Mouse (Mus musculus) E14TG2a.4 (cell line): ENCODE results near the gene Lgals3.

Source experiments
- H3K27me3 ChIP-seq: 2 replicates; pipeline ENCODE4 v1.6.1; 2014; ENCODE audit warnings: low read length, control low read depth; ENCODE audit not compliant: insufficient read depth
- H3K36me3 ChIP-seq: 2 replicates; pipeline ENCODE4 v1.6.1; 2014; ENCODE audit warnings: low read length, control low read depth; ENCODE audit not compliant: insufficient read depth
- H3K4me1 ChIP-seq: replicated peaks from 2 replicates; pipeline ENCODE4 v1.6.1; 2014; ENCODE audit warnings: low read depth, low read length, control low read depth
- H3K4me3 ChIP-seq: replicated peaks from 2 replicates; pipeline ENCODE4 v1.5.1; 2014; ENCODE audit warnings: mild to moderate bottlenecking, low read length
- H3K9me3 ChIP-seq: 2 replicates; pipeline ENCODE4 v1.6.1; 2014; ENCODE audit warnings: low read length, control low read depth
- CTCF ChIP-seq: conservative IDR thresholded peaks from 2 replicates; pipeline ENCODE4 v1.5.1; 2014; ENCODE audit warnings: low read length
- NANOG ChIP-seq: IDR thresholded peaks from 2 replicates; pipeline ENCODE4 v1.6.1; 2014; ENCODE audit warnings: borderline replicate concordance, low read length, mixed read lengths
- POU5F1 ChIP-seq: IDR thresholded peaks from 2 replicates; pipeline ENCODE4 v1.6.1; 2014; ENCODE audit warnings: low read length, borderline replicate concordance

The Lgals3 gene

DNA sequence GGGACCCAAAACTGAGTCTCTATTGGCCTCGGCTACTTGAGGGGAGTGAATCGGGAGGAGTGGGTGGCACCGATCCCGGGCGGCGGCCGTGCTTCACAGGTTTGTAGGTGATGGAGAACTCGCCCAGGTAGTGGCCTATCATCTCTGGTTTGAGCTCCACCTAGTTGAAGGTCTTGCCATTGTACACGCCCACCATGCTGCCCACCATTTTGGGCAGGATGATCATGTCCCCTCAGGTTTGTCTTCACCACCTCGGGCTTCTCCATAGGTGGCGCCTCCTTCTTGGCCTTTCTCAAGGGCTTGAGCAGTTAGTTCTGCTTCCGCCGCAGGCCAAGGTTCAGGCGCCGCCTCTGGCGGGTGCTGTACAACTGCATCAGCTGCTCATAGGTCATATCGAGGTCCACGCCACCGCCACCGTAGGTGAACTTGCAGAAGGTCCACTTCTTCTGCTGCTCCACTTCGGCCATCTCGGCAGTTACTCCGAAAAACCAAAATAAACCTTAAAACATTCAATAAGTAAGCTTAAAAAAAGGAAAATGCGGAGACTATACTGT, 52.2 kb downstream of the Lgals3 start:
- Histone ChIP-seq H3K9me3 (no peaks in the 10 kb centered on the region), H3K36me3 (peaks cover 25% of the 10 kb centered on the region), H3K4me1 (peaks cover 74% of the 10 kb centered on the region), H3K27me3 (no peaks in the 10 kb centered on the region), H3K4me3 (peak overlapping the region; percentile 39)
- TF ChIP-seq NANOG (no peak), POU5F1 (no peak), CTCF (no peak; the same call in 1 of the 2 replicates)

DNA sequence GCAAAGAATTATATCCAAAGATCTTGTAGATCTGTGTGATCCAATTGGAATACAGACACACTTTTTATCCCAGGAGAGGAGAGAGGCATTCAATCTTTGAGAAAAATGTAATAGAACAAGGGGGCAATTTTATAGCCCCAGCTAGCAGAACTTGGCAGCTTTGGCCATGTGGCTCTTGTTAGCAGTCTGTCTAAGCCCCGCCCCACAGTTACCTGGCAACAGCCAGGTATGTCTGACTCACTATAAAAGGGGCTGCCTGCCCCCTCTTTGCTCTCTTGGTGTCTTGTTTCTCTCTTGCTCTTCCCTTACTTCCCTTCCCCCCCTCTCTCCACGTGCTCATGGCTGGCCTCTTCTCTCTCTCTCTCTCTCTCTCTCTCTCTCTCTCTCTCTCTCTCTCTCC, 54.1 kb downstream of the Lgals3 start:
- Histone ChIP-seq H3K4me3 (peak overlapping the region; percentile 21), H3K27me3 (no peaks in the 10 kb centered on the region), H3K4me1 (peaks cover 57% of the 10 kb centered on the region), H3K36me3 (peaks cover 7% of the 10 kb centered on the region), H3K9me3 (no peaks in the 10 kb centered on the region)
- no peak for TF ChIP-seq NANOG
- TF ChIP-seq CTCF, result no peak
- no peak for TF ChIP-seq POU5F1

DNA sequence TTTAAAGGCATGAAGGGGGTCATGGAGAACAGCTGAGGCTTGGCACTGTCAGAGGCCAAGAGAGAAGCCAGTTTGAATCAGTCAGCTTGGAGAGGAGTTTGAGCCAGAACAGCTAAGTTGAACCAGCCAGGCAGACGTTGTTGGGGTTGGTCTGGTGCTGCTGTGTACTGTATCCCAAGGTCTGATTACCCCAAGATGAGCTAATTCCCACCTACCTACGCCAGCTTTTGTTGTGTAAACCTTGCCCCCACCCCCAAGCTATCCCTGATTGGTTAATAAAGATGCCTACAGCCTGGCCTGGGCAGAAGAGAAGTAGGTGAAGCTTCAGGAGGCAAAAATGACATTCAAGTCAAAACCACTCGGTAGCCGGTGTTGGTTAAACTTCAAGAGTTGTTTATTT, 54.9 kb downstream of the Lgals3 start:
- no peaks in the 10 kb centered on the region for H3K36me3 ChIP-seq
- TF ChIP-seq CTCF, result no peak
- no peak for TF ChIP-seq POU5F1
- no peak for TF ChIP-seq NANOG
- peaks cover 49% of the 10 kb centered on the region for H3K4me1 ChIP-seq
- no peaks in the 10 kb centered on the region for H3K9me3 ChIP-seq
- H3K27me3 ChIP-seq, result no peaks in the 10 kb centered on the region
- no peak overlapping the region for H3K4me3 ChIP-seq

DNA sequence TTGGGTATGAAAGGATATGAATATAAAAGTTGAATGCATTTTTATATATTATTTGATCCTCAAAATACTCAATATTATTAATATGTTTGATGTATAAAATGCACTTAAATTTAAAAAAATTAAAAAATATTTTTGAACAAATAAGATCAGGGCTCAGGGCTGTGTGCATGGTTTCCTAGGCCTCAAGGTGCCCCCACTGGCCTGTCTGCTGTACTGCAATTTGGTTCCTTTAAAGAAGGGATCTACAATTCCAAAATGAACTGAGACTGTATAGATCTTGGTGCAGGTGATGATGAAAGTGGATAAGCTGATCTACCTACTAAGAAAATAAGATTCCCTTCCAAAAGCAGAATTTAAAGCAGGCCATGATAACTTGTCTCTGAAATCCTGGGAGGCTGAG, 65.4 kb downstream of the Lgals3 start:
- H3K4me1 ChIP-seq, result peaks cover 6% of the 10 kb centered on the region; the same call in 1 of the 2 replicates
- peaks cover 9% of the 10 kb centered on the region for H3K9me3 ChIP-seq
- no peaks in the 10 kb centered on the region for H3K27me3 ChIP-seq
- H3K36me3 ChIP-seq, result no peaks in the 10 kb centered on the region
- TF ChIP-seq CTCF (peak; percentile 49), POU5F1 (no peak)
- no peak overlapping the region for H3K4me3 ChIP-seq
